Mouse (Mus musculus) liver, embryonic 16.5 days (tissue): ENCODE measurements around the gene Aqp6. TPM values are rescaled to one million over a fixed set of nuclear protein-coding genes. Genes with fewer than 3 reads are reported as not detected.

Experiments used
- ATAC-seq: fragments of 200-750 bp; cut with Nextera tagmentation; 2 replicates; pipeline ENCODE4 v1.8.0; 2017; ENCODE audit warnings: low read depth, mild to moderate bottlenecking, moderate number of reproducible peaks, moderate library complexity
- H3K27ac ChIP-seq: fragments of 300-500 bp; sonication (generic); 2 replicates; pipeline ENCODE4 v1.5.1; 2014; ENCODE audit warnings: mild to moderate bottlenecking, low read length
- H3K27me3 ChIP-seq: fragments of 300-500 bp; sonication (generic); 2 replicates; pipeline ENCODE4 v1.6.1; 2014; ENCODE audit warnings: low read depth, low read length, mixed read lengths; ENCODE audit not compliant: control insufficient read depth, insufficient read depth
- H3K36me3 ChIP-seq: fragments of 300-500 bp; sonication (generic); 2 replicates; pipeline ENCODE4 v1.6.1; 2014; ENCODE audit warnings: mild to moderate bottlenecking; ENCODE audit not compliant: control insufficient read depth, insufficient read depth
- H3K4me1 ChIP-seq: fragments of 300-500 bp; sonication (generic); 2 replicates; pipeline ENCODE4 v1.6.1; 2014; ENCODE audit warnings: low read depth, low read length, mixed read lengths; ENCODE audit not compliant: control insufficient read depth
- H3K4me2 ChIP-seq: fragments of 300-500 bp; sonication (generic); 2 replicates; pipeline ENCODE4 v1.6.1; 2014; ENCODE audit warnings: low read depth, low read length, mixed read lengths
- H3K4me3 ChIP-seq: fragments of 300-500 bp; sonication (generic); 2 replicates; pipeline ENCODE4 v1.5.1; 2014; ENCODE audit warnings: low read depth, mild to moderate bottlenecking, low read length
- H3K9ac ChIP-seq: fragments of 300-500 bp; sonication (generic); 2 replicates; pipeline ENCODE4 v1.6.1; 2014; ENCODE audit warnings: low read depth, low read length
- H3K9me3 ChIP-seq: fragments of 300-500 bp; sonication (generic); replicated peaks from 2 replicates; pipeline ENCODE4 v1.6.1; 2016; ENCODE audit warnings: low read length; ENCODE audit not compliant: control insufficient read depth
- WGBS: fragments of 180-500 bp; shearing (Covaris S2); extraction: QIAGEN DNeasy Blood & Tissue Kit; methylation state at CpG from one replicate; pipeline ENCODE4 v1.1.7; 2014; ENCODE audit not compliant: insufficient replicate concordance; 5-methylcytosine and 5-hydroxymethylcytosine counted together
- polyA plus RNA-seq: library from polyadenylated mRNA; unstranded; fragments of >200 nt; fragmentation: Nextera tagmentation; extraction: Ambion mirVana; gene quantifications from 2 replicates; pipeline ENCODE4 v1.2.1, GENCODE M21; 2015

Aqp6 gene
- not detected in 2 replicates for polyA plus RNA-seq

DNA sequence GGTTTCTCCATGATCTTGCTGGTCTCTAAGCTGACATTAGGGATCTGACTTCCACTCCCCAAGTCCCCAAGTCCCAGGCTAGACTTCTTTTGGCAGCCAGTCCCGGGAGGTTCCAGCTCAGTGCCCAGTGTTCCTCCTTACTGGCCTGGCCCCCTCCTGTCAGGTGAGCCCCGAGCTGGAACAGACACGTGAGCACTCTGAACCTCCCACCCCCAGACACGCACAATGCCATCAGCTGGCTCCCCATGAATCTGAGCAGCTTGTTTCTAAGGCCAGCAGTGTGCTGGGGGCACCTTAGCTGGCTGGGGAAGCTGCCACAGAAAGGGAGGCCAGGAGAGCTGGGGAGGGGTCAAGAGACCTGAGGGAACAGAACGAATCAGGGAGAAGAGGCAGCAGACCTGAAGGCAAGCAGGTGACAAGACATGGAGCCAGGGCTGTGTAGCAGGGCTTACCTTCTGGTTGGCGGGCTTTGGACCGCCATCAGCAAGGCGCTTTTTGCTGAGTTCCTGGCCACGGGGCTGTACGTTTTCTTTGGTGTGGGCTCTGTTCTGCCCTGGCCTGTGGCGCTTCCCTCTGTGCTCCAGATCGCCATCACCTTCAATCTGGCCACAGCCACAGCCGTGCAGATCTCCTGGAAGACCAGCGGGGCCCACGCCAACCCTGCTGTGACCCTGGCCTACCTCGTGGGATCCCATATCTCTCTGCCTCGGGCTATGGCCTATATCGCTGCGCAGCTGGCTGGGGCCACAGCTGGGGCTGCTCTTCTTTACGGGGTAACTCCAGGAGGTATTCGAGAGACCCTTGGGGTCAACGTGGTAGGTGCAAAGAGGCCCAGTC, at the start of gene Aqp6:
Gene Aqp6, plus strand, starts transcription at position 415 of the 837 bp plus-strand sequence.
- ATAC-seq = no peak
- peaks cover 33% of the 10 kb centered on the region for H3K27me3 ChIP-seq
- 50% methylated on average over 22 of the region's 22 CpGs for WGBS

DNA sequence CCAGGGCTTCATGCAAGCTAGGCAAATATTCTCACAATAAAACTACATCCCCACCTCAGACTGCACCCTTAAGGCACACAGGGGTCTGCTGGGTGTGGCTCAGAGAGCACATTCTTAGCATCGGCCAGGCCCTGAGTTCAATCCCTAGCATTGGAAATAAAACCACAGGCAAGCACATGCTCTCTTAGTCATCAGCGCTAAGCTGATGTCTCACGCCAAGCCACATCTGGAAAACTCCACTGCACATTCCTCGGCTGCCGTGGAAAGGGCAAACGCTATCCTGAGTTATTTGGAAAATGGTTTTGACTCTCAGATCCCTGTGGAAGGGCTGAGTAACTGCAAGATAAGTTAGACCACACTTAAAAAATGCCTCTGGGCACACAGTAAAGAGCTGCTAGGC, 47.4 kb upstream of the Aqp6 start:
- H3K27me3 ChIP-seq = no peaks in the 10 kb centered on the region
- ATAC-seq = no peak
- H3K4me2 ChIP-seq = no peak overlapping the region
- H3K9ac ChIP-seq = no peak overlapping the region
- H3K27ac ChIP-seq = no peak overlapping the region
- H3K4me1 ChIP-seq = no peaks in the 10 kb centered on the region
- WGBS = 75% methylated on average over 6 of the region's 6 CpGs
- no peaks in the 10 kb centered on the region for H3K36me3 ChIP-seq
- no peak overlapping the region for H3K4me3 ChIP-seq
- H3K9me3 ChIP-seq = no peaks in the 10 kb centered on the region

More for the DNA sequence above, at the start of gene Aqp6:
- no peak within 1 kb of the TSS for H3K4me3 ChIP-seq
- H3K4me1 ChIP-seq = peaks cover 1% of the 10 kb centered on the region
- H3K9me3 ChIP-seq = no peaks in the 10 kb centered on the region
- H3K4me2 ChIP-seq = no peak within 1 kb of the TSS
- H3K36me3 ChIP-seq = no peaks in the 10 kb centered on the region
- H3K9ac ChIP-seq = no peak within 1 kb of the TSS
- H3K27ac ChIP-seq = no peak within 1 kb of the TSS

GRCm38 (mm10) chr15:99558947-99559346, 42.3 kb upstream of the Aqp6 start:
- Histone ChIP-seq H3K9ac (no peak overlapping the region), H3K9me3 (no peaks in the 10 kb centered on the region), H3K27ac (no peak overlapping the region), H3K4me2 (no peak overlapping the region), H3K36me3 (no peaks in the 10 kb centered on the region), H3K27me3 (no peaks in the 10 kb centered on the region), H3K4me1 (no peaks in the 10 kb centered on the region), H3K4me3 (no peak overlapping the region)
- whole genome bisulfite sequencing = 56% methylated on average over 1 of the region's 1 CpGs
- ATAC-seq = no peak

GRCm38 (mm10) chr15:99560246-99560645, 41.0 kb upstream of the Aqp6 start:
- Histone ChIP-seq H3K36me3 (no peaks in the 10 kb centered on the region), H3K4me2 (no peak overlapping the region), H3K9me3 (no peaks in the 10 kb centered on the region), H3K27me3 (no peaks in the 10 kb centered on the region), H3K4me3 (no peak overlapping the region), H3K27ac (no peak overlapping the region), H3K9ac (no peak overlapping the region), H3K4me1 (no peaks in the 10 kb centered on the region)
- no peak for ATAC-seq
- 60% methylated on average over 10 of the region's 10 CpGs for whole genome bisulfite sequencing

GRCm38 (mm10) chr15:99567371-99567770, 33.8 kb upstream of the Aqp6 start:
- no peak for ATAC-seq
- Histone ChIP-seq H3K4me3 (no peak overlapping the region), H3K4me1 (no peaks in the 10 kb centered on the region), H3K9ac (no peak overlapping the region), H3K27me3 (no peaks in the 10 kb centered on the region; the same call in 1 of the 2 replicates), H3K9me3 (no peaks in the 10 kb centered on the region), H3K27ac (no peak overlapping the region), H3K36me3 (no peaks in the 10 kb centered on the region), H3K4me2 (no peak overlapping the region)
- WGBS = 50% methylated on average over 4 of the region's 4 CpGs

GRCm38 (mm10) chr15:99568682-99569081, 32.5 kb upstream of the Aqp6 start:
- H3K27ac ChIP-seq = no peak overlapping the region
- H3K9me3 ChIP-seq = no peaks in the 10 kb centered on the region
- H3K4me2 ChIP-seq = no peak overlapping the region
- H3K9ac ChIP-seq = no peak overlapping the region
- no peaks in the 10 kb centered on the region; the same call in 1 of the 2 replicates for H3K27me3 ChIP-seq
- ATAC-seq = no peak
- H3K36me3 ChIP-seq = no peaks in the 10 kb centered on the region
- no peaks in the 10 kb centered on the region for H3K4me1 ChIP-seq
- 51% methylated on average over 6 of the region's 6 CpGs for WGBS
- no peak overlapping the region for H3K4me3 ChIP-seq

- Histone ChIP-seq H3K9me3 (no peaks in the 10 kb centered on the region), H3K36me3 (no peaks in the 10 kb centered on the region), H3K27ac (no peak overlapping the region), H3K4me1 (no peaks in the 10 kb centered on the region), H3K4me3 (no peak overlapping the region), H3K27me3 (no peaks in the 10 kb centered on the region; the same call in 1 of the 2 replicates), H3K9ac (no peak overlapping the region), H3K4me2 (no peak overlapping the region)
- ATAC-seq = no peak
- 58% methylated on average over 10 of the region's 10 CpGs for WGBS
Measured at GRCm38 (mm10) chr15:99569123-99569522, 32.1 kb upstream of the Aqp6 start.

- 67% methylated on average over 26 of the region's 26 CpGs for WGBS
- no peak within 1 kb of the TSS for H3K27ac ChIP-seq
- no peak within 1 kb of the TSS for H3K4me2 ChIP-seq
- peaks cover 32% of the 10 kb centered on the region for H3K27me3 ChIP-seq
- no peaks in the 10 kb centered on the region; the same call in none of the 2 replicates for H3K4me1 ChIP-seq
- H3K4me3 ChIP-seq = no peak within 1 kb of the TSS
- H3K36me3 ChIP-seq = no peaks in the 10 kb centered on the region
- no peak for ATAC-seq
- H3K9me3 ChIP-seq = no peaks in the 10 kb centered on the region
- H3K9ac ChIP-seq = no peak within 1 kb of the TSS
Measured at GRCm38 (mm10) chr15:99578802-99579485, 22.3 kb upstream of the Aqp6 start, which contains the start of gene Aqp2. Gene Aqp2, plus strand, starts transcription at chr15:99579055.
